Mouse (Mus musculus): ENCODE measurements around the gene Hdac11.

The Hdac11 gene

DNA sequence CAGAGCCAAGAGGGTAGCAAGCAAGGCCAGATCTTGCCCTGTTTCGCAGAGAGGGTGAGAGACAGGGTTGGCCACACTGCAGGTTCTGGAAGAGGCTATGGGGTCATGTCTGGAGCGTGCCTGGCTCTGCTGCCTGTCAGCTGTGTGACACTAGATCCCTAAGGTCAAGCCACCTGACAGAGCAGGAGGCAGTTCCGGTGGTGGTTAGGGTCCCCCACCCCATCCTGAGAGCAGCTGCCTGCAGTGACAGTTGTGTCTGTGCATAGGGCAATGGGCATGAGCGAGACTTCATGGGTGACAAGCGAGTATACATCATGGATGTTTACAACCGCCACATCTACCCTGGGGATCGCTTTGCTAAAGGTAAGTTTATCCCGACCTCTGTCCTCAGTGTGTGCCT is 12.7 kb downstream of the Hdac11 start:
- DNase-seq (ENCODE audit: low spot score in 2 of 2) = peak in 1 of 2 experiments; percentile 4

DNA sequence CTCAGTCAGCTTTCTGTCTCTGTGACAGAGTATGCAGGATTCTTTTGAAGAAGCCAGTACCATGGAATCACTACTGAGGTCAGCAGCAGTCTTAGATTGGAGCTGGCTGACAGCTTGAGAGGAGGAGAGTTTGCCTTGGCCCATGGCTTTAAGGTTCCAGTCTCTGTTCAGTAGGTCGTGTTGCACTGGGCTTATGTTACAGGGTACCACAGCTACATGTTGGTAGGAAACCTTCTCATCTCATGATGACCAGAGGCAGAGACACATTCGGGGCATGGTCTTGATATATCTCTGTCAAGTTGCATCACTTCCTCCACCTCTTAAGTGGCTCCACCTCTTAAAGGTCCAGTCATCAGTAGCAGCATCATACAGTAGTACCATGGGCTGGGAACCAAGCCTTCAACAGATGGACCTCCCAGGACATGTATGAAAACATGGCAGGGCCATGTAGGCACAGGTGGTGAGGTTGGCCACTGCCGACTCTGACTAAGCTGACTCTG is 15.0 kb downstream of the Hdac11 start:
- DNase-seq (ENCODE audit: low spot score in 2 of 2) = no peak

DNA sequence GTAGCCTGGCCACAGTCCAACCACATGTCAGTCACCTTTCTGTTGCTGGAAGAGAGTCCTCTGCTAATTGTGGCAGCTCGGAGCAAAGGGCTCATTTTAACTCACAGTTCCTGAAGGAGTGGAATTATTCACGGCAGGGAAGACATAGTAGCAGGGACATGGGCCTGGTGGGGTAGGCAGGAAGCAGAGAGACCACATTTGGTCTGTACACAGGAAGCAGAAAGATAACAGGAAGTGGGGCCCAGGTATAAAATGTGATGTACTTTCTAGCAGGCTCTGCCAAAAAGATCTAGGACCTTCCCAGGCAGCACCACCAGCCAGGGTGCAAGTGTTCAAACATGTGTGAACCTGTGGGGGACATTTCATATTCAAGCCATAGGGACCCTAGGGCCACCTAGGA is 15.9 kb downstream of the Hdac11 start:
- DNase-seq (ENCODE audit: low spot score in 2 of 2) = no peak

DNA sequence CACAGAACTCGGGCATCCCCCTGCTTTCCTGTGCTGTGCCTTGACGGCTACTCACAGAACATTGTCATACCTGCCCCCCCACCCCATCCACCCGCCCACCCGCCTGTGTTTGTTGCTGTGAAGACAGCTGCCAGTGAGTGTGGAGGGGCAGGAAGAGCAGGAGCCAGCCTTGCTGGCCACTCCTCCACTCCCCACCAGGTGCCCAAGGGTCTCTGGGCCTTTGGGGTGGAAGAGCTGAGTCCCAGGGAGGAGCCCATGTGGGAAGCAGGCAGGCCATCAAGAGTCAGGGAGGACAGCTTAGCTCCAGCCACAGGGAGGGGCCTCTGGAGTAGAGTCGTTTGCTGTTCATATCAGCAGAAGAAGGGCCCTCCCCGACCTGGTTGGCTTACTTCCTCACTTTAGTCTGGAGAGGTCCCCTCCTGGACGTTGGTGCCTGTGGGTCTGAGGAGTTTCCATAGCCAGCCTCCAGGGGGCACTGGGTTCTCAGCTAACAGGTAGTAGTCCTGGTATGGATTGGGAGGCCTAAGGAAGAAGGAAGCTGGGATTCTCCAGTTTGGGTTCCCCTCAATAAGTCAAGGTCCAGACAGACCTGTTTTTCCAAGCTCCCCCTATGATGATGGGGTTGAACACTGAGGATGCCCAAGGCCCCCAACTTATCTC is 16.9 kb downstream of the Hdac11 start:
- DNase-seq (ENCODE audit: low spot score in 2 of 2) = peak; percentile 50 to 61

DNA sequence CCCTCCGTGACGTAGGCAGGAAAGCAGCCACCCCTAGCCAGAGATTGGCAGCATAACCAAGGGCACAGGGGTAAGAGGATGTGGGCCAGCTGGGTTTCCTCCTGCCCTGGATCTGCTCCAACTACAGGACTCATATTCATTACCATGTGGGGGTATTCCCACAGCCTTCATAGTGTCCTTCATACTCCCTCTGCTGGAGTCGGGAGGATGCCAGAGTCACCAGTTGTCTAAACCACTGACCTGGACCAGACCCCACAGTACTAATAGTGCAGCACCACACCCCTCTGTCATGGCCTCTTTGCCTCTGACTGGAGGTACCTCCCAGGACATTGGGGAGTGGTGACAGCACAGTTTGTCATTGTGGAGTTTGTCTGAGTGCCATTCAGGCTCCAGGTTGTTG is 17.7 kb downstream of the Hdac11 start:
- no peak for DNase-seq (ENCODE audit: low spot score in 2 of 2)

DNA sequence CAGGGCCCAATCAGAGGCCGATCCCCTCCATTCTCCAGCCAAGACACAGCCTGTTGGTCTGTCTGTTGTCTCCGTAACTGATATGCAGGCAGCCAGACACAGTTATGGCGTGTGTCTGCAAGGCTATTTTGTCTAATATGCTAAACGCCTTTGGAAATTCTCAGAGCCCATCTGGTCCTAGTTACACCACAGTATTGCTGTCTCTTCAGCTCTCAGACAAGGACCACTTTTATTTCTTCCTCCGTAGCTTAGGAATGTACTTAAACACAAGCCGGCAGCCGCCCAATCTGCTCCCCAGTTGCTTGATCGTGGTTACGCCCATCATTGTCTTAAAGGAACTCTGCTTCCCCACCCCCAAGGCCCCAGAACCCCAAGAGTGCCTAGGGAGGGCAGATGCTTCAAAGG is 24.3 kb downstream of the Hdac11 start:
- DNase-seq (ENCODE audit: low spot score in 2 of 2) = no peak

DNA sequence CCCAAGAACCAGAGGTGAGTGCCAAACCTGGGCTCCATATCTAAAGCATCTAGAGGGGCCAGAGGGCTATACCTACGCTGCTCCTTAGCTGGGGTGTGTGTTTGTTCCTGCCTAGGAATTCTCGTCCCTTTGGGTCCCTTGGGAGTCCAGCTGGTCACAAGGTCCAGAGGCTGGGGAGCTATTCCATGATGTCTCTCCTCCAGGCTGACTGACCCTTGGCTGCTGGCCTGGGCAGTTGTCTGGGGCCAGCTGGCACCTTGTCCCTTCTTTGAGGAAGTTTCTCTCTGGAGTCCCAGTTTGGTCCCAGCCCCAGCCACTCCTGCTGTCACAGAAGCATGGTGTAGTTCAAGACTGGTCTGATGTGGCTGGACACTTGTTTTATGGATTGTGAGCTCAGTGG is 24.9 kb downstream of the Hdac11 start:
- peak in 1 of 2 experiments; percentile 45 for DNase-seq (ENCODE audit: low spot score in 2 of 2)

DNA sequence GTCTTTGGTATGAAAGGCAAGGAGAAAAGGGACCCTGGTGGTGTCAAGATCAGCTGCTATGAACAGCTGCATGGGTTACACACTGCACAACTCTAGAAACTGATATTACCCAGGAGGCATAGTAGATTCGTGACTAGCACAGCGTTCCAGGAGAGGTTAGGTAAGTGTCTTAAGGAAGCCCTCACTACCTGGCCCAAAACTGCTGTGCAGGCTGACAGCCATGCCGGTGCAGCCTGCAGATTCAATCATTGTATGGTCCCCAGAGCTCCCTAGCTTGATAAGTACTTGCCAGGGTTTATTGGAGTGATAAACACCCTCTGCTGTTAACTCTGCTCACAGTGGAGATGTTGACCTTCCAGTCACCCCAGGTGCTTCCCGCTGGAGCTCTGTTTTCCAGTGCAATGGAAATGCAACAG is 25.6 kb downstream of the Hdac11 start:
- no peak for DNase-seq (ENCODE audit: low spot score in 2 of 2)

DNA sequence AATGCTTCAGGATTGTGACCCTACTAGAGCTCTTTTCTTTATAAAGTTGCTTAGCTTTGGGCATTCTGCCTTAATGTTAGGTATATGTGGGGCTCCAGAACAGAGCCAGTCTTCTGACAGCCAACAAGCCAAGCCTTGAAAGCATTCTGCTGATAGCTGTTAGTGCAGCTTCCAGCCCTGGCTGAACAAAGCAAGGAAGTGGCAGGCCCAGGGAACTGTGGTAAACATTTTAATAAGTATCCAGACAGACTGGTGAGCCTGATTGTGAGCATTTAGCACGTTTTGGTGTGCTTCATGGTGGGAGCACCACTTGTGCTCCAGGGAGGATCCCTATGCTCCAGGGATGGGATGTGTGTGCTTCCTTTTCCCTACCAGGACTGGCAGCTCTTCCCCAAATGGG is 26.6 kb downstream of the Hdac11 start:
- DNase-seq (ENCODE audit: low spot score in 2 of 2) = no peak

DNA sequence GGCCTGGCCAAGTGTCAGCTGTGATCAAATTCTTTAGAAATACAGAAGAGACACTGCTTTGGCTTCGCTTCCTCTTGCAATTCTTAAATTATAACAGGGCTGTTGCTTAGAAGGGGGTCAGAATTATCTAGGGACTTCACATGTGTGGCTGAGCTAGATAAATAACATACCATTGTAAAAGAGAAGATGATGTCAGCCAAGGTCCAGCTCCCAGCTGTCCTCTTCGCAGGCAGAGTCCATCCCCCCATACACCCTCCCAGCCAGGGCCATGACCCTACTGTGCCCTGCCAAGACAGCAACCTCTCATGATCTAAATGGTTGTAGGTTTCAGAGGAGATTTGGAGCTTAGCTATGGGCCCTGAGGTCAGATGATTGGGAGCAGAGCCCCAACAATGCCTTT is 27.5 kb downstream of the Hdac11 start:
- no peak for DNase-seq (ENCODE audit: low spot score in 2 of 2)

DNA sequence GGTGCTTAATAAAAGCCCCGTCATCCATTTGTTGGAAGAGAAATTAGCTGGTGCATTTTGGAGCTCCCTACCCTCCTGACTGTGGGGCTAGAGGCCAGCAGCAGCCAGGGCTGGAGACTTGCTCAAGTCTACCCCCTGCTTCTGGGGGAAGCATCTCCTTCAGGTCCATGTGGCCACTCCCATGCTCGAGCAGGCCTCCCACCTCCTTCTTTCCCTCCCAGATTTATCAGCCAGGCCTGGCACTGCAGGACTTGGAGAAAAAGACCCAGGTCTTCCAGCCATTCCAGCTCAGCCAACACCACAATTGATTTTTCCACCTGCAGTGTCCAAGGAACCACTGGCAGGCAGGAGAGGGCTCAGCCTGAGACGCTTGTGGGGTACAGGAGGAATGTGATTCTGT is 28.3 kb downstream of the Hdac11 start:
- no peak for DNase-seq (ENCODE audit: low spot score in 2 of 2)

DNA sequence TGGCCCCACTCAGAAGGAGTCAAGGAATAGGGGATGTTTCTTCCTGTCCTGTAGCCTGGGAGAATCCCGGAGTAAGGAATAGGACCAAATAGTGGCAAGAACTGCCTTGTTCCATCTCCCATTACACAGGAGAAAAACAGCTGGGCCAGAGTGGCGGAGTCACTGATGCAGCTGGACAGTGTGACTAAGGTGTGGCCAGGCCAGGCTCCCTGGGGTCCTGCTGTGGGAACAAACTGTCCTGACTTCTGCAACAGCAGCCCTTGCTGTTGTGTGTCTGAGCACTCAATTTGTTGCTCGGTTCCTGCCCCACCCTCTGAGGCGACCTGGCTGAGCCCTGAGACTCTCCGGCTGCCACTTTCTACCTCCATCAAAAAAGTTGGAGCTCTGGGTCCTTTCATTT is 29.0 kb downstream of the Hdac11 start:
- no peak for DNase-seq (ENCODE audit: low spot score in 2 of 2)

DNA sequence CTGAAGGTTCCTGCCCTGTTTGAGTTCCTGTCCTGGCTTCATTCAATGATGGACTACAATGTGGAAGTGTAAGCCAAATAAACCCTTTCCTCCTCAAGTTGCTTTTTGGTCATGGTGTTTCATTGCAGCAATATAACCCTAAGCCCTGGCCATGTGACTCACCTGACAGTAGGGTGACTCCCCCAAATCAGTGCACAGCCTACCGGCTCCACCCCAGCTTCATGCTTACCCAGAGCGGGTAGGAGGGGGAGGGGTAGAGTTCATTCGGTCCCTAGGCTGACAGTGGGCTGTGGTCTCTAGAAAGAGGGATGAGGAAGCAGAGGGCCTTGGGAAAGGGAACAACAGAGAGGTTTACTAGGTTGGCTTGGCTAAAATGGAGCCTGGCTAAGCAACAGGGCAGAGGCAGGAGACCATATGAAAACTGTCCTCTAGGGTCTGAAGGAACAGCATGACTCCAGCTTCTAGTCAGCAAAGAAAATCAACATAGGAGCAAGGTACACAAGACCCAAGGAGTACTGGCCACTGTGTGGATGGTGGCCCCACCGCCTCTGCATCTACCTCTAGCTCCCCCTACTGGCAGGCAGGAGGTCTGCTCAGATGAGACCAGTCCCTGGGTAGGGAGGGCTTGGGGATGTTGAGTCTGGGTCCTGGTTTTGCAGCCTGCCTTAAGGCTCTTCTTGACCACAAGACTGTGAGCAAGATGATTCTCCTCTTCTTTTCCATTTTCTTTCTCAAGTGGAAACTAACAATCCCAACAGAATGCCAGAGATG is 29.9 kb downstream of the Hdac11 start:
- no peak for DNase-seq (ENCODE audit: low spot score in 2 of 2)

DNA sequence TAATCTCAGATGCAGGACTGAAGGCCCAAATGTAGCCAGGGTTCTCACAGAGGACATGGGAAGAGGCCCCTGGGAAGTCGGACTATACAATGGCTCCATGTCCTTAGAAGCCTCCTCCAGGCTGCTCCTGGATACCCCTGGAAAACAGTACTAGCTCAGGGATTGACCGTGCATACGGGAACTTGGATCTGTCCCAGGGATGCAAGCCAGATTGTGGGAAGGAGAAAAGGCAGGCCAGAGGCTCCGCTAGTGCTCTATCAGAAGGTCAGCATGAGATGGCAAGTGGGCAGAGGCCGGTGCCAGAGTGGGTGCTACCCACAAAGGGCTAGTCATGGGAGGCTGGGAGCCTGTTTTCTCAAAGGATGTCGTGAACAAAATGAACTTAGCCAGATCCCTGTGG is 30.5 kb downstream of the Hdac11 start:
- DNase-seq (ENCODE audit: low spot score in 2 of 2) = no peak

DNA sequence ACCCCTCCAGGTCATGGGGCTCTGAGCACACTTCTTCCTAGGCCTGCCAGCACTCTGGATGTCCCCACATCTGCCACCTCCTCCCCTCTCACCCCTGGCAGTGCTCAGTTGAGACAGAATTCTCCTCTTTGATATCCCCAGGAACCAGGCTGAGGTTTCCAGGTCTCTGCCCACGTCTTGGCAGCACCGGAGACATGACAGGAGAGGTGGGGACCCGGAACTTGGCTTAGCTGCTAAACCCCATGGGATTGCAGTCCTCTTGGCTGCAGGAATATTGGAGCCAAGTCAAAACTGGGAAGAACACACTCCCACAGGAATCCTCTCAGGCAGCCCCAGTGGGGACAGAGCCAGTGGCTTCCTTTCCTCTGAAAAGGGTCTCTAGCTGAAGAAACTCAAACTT is 31.4 kb downstream of the Hdac11 start:
- no peak for DNase-seq (ENCODE audit: low spot score in 2 of 2)

DNA sequence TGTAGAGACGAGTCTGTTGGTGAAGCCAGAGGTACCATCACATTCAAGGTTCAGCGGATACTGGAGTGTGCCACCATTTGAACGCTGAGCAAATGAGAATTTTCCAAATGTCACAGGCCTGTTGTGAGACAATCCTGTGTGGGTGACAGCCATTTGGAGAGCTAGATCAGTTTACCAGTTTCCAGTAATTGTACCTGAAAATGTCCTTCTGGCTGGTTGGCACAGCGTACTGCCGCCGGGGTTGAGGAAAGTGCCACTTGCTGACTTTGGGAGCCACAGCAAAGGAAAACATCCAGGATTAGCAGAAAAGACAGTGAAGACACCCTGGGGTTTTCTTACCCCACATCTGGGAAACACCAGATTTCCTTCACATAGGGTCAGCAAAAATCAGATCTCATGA is 33.5 kb downstream of the Hdac11 start:
- no peak for DNase-seq (ENCODE audit: low spot score in 2 of 2)

DNA sequence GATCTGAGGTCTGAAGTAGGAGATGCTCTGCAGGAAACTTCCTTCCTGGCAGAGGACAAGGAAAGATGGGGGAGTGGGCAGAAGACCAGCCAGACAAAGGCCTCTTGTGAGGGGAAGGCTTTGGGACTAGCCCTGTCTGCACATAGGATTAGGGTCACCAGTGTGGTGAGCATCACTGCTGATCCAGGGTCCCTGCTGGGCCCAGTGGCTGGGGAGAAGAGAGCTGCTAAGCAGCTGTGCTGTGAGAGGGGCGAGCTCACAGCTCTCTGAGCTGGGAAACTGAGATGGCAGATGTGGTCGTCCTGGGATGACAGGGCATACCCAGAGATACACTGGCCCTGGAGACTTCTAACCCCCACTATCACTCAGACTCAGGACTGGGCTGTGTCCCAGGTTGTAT is 35.0 kb downstream of the Hdac11 start:
- no peak for DNase-seq (ENCODE audit: low spot score in 2 of 2)

DNA sequence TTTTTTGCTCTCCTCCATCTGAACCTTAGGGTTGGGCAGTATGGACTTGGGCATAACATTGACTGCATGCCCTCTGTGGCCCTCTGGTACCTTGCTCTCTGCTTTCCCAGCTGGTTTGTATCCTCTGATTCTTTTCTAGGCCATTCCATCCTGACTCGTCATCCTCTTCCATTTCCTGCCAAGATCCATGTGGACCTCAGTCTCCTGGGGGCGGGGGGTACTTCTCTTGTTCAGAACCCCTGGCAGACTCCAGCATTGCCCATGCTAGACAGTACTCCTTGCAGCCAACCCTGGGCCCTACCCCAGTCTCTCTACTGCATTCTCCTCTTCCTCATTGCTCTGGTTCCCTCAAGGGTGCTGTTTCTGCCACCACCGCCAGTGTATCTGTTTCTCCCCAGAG is 36.0 kb downstream of the Hdac11 start:
- no peak for DNase-seq (ENCODE audit: low spot score in 2 of 2)

DNA sequence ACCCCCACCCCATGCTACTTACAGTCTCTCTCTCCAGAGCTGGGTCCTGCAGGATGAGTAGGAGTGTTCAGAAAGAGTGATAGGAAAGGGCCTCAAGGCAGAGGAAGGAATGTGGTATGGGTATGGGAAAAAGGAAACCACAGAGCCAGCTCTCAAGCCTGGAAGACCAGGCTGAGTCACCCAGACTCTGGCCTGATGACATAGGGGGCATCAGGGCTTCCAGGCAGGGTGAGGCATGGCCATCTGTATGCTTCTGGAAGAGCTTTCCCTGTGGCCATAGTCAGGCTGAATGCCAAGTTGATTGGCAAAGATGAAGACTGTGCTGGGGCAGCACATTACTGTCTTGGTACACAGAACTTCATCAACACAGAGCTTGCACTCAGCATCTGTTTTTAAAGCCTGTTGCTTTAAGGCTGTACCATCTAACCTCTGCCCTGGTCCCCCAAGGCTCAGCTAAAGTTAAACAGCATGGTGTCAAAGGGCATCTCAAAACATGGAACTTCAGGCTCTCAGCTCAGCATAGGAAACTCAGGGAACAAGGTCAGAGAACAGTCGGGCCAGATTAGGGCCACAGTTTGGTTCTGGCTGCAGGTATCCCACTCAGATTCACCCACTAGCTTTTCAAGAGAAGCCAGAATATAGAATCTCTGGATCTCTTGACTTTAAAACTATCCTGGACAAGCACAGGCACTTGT is 36.5 kb downstream of the Hdac11 start:
- DNase-seq (ENCODE audit: low spot score in 2 of 2) = no peak

DNA sequence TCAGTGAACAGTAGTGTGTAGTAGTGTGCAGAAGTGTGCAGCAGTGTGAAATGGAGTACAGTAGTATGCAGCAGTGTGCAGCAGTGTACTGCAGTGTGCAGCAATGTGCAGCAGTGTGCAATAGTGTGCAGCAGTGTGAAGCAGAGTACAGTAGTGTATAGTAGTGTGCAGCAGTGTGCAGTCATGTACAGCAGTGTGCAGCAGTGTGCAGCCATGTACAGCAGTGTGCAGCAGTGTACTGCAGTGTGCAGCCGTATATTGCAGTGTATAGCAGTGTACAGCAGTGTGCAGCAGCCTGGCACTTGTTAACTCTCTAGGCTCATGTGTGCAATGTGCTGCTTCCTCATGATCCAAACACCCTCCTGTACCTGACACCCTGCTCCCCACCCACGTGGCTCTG is 42.0 kb downstream of the Hdac11 start:
- DNase-seq (ENCODE audit: low spot score in 2 of 2) = no peak

DNA sequence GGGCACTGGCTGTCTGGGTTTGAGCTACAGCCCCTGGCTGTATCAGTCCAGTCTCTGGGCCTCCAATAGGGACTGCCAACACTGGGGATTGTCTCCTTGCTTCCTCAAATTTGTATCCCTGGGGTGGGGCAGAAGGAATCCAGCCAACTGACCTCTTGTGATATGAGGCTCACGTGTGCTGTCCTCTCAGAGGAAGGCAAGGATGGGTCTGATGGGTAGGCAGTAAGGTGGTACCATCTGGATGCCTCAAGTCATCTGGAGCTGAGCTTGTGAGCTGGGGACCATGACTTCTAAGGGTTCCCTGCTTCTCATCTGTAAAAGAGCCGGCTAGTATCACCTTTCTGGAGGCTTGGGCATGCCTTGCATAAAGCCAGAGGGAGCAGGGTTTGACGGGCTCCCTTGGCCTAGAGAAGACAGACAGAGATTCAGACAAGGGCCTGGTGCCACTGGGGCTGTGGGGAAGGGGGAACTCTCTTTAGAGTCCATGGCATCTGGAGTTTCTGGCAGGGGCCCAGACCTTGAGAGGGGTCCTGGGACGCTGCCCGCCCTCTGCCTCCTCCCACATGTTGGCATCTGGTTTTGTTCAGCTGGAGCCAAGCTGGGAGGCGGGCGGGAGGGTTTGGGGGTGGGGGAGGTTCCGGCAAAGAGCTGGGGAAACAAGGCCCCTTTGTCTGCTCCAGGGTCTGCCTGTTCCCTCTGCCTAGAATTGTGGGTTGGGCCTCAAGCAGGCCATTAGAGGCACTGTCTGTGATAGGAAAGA is 44.1 kb downstream of the Hdac11 start:
- peak; percentile 68 to 74 for DNase-seq (ENCODE audit: low spot score in 2 of 2)

DNA sequence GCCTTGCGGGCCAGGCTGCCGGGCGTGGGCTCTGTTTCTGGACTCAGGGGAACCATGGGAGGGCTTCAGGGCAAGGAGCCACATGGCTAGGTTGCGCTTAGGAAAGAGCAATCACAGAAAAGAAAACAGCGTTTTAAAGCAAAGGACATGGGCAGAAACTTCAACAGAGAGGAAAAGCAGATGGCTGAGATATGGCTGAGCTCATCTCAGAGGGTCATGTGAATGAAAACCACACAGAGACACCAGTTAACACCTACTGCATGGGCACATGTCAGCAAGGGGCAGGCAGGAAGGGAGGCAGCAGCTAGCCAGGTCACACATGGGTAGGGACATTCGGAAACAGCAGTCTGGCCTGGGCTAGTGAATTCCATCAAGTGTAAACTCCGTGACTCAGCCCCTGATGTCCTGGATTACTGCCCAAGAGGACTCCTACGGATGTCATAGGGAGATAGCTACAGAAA is 45.4 kb downstream of the Hdac11 start:
- DNase-seq (ENCODE audit: low spot score in 2 of 2) = no peak

All from frontal cortex, postnatal 10 days (tissue).